Mouse (Mus musculus) spleen, postnatal 14 days (tissue): ENCODE data around the gene 1110051M20Rik.
"Not testable (repeated sequence)": the region's sequence is repeated elsewhere in the genome, so short reads cannot be mapped to it uniquely, and the experiment has no call there.

Experiments
- DNase-seq, 2 experiments: peaks; one replicate each; pipeline ENCODE4 v3.0.0; 2021 to 2022; ENCODE audit warnings: low spot score in 2 of 2

The 1110051M20Rik gene

GRCm38 (mm10) chr2:91444286-91444892 lies at the start of gene 1110051M20Rik:
1110051M20Rik (minus strand) TSS chr2:91444704.
- DNase-seq: peak; percentile 51 to 68

GRCm38 (mm10) chr2:91493981-91494380 lies 49.5 kb upstream of the 1110051M20Rik start:
- DNase-seq: no peak

GRCm38 (mm10) chr2:91492071-91492635 lies 47.6 kb upstream of the 1110051M20Rik start:
- no peak for DNase-seq

- not testable (repeated sequence) for DNase-seq
These were observed 42.8 kb upstream of the 1110051M20Rik start for GRCm38 (mm10) chr2:91487295-91487694.

GRCm38 (mm10) chr2:91485256-91485655 lies 40.8 kb upstream of the 1110051M20Rik start:
- no peak for DNase-seq

- no peak for DNase-seq
These were observed 40.2 kb upstream of the 1110051M20Rik start for GRCm38 (mm10) chr2:91484698-91485097.

- DNase-seq: no peak
These were observed 36.5 kb upstream of the 1110051M20Rik start for GRCm38 (mm10) chr2:91480805-91481514.

- no peak for DNase-seq
These were observed 35.9 kb upstream of the 1110051M20Rik start for GRCm38 (mm10) chr2:91480399-91480801.

GRCm38 (mm10) chr2:91476841-91477240 lies 32.3 kb upstream of the 1110051M20Rik start:
- no peak for DNase-seq

- no peak for DNase-seq
These were observed 31.8 kb upstream of the 1110051M20Rik start for GRCm38 (mm10) chr2:91476251-91476661.

GRCm38 (mm10) chr2:91475791-91476190 lies 31.3 kb upstream of the 1110051M20Rik start:
- no peak for DNase-seq

- no peak for DNase-seq
These were observed 29.9 kb upstream of the 1110051M20Rik start for GRCm38 (mm10) chr2:91474358-91474757.

GRCm38 (mm10) chr2:91470055-91470647 lies 25.6 kb upstream of the 1110051M20Rik start:
- no peak for DNase-seq

- DNase-seq: no peak
These were observed 23.1 kb upstream of the 1110051M20Rik start for GRCm38 (mm10) chr2:91467613-91468012.

- DNase-seq: no peak
These were observed 21.4 kb upstream of the 1110051M20Rik start for GRCm38 (mm10) chr2:91465934-91466333.

GRCm38 (mm10) chr2:91462681-91463080 lies 18.2 kb upstream of the 1110051M20Rik start:
- no peak for DNase-seq

- no peak for DNase-seq
These were observed 17.7 kb upstream of the 1110051M20Rik start for GRCm38 (mm10) chr2:91462196-91462595.

GRCm38 (mm10) chr2:91461341-91461740 lies 16.8 kb upstream of the 1110051M20Rik start:
- DNase-seq: no peak

- DNase-seq: no peak
These were observed 16.3 kb upstream of the 1110051M20Rik start for GRCm38 (mm10) chr2:91460771-91461170.

GRCm38 (mm10) chr2:91460076-91460475 lies 15.6 kb upstream of the 1110051M20Rik start:
- no peak for DNase-seq

- no peak for DNase-seq
These were observed 14.3 kb upstream of the 1110051M20Rik start for GRCm38 (mm10) chr2:91458673-91459391.

- DNase-seq: no peak
These were observed 13.8 kb upstream of the 1110051M20Rik start for GRCm38 (mm10) chr2:91458252-91458672.
